Mouse (Mus musculus) mature B cell (primary cell): ENCODE measurements around the gene Olfr668.
"Not testable (repeated sequence)": the region's sequence is repeated elsewhere in the genome, so short reads cannot be mapped to it uniquely, and the experiment has no call there.

Source experiments
- in situ Hi-C: fragments of 300-500 bp; cut with MboI; formaldehyde crosslinking; loops from 2 replicates; pipeline ENCODE4 v1.14.3; 2019

The Olfr668 gene

GRCm38 (mm10) chr7:104927957-104928356 lies at the start of gene Olfr668:
TSS of gene Olfr668 (minus strand) at chr7:104928057.
- in situ Hi-C loops, result no loop called here

- in situ Hi-C loops, result not testable (repeated sequence)
Observed at GRCm38 (mm10) chr7:104972507-104972906, 44.6 kb upstream of the Olfr668 start.

- in situ Hi-C loops, result no loop called here
Observed at GRCm38 (mm10) chr7:104962520-104962919, 34.7 kb upstream of the Olfr668 start, which contains the start of gene Olfr670. TSS of gene Olfr670 (minus strand) at chr7:104962620.

- in situ Hi-C loops, result not testable (repeated sequence)
Observed at GRCm38 (mm10) chr7:104950234-104950633, 22.4 kb upstream of the Olfr668 start.

- in situ Hi-C loops, result no loop called here
Observed at GRCm38 (mm10) chr7:104933940-104934339, 6.1 kb upstream of the Olfr668 start, which contains the start of gene Olfr669. TSS of gene Olfr669 (plus strand) at chr7:104934240.

- in situ Hi-C loops, result no loop called here
Observed at GRCm38 (mm10) chr7:104921382-104921781, 6.5 kb downstream of the Olfr668 start, which contains the start of gene Olfr667. TSS of gene Olfr667 (minus strand) at chr7:104921482.

- in situ Hi-C loops, result no loop called here
Observed at GRCm38 (mm10) chr7:104895852-104896251, 32.0 kb downstream of the Olfr668 start, which contains the start of gene Olfr666. TSS of gene Olfr666 (minus strand) at chr7:104895952.

GRCm38 (mm10) chr7:104877731-104878130 lies 50.1 kb downstream of the Olfr668 start, which contains the start of gene Olfr665:
TSS of gene Olfr665 (plus strand) at chr7:104878031.
- in situ Hi-C loops, result no loop called here
